Mouse (Mus musculus) kidney, adult 18-20 months (tissue): Measurements from ENCODE around the gene Pebp1.

ENCODE experiments used
- DNase-seq: peaks from one replicate; pipeline ENCODE4 v3.0.0; 2021

The Pebp1 gene

DNA sequence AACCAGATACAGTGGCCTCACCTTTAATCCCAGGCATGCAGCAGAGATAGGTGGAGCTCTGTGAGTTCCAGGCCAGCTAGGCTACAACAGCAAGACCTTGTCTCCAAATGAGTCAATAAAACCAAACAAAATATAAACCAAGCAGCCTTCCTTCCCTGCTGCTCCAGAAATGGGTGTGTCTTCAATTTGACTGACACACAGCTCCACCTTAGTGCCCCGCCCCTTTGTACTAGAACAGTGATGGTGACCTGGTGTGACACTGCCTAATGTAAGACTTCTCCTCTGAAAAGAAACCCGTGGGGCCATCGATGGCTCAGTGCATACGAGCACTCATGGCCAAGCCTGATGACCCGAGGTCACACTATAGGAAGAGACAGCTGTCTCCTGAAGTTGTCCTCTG lies 50.9 kb downstream of the Pebp1 start:
- no peak for DNase-seq
